In genomic region chr13:64152241-64152669, GRCm38 (mm10) we compare ENCODE assay signal across 8 mouse cellular contexts. TPM values are rescaled to one million over a fixed set of nuclear protein-coding genes. Genes with fewer than 3 reads are reported as not detected.
DNase-seq lines count a peak whose midpoint lies in the region; ATAC-seq and TF ChIP-seq lines count a peak whose summit lies in the region.

No protein-coding gene starts in this region.

- peak overlapping the region; percentile 99 for H3K4me2 ChIP-seq in heart, embryonic 15.5 days
- peak overlapping the region; percentile 95 for H3K4me2 ChIP-seq in liver, postnatal 0 days (ENCODE audit: low read depth, low read length)
- H3K4me2 ChIP-seq in neural tube, embryonic 13.5 days = peak overlapping the region; percentile 93

- peaks cover 7% of the 10 kb centered on the region; the same call in 1 of the 2 replicates for H3K36me3 ChIP-seq in forebrain, embryonic 10.5 days (replicated peaks)
- no peaks in the 10 kb centered on the region for H3K36me3 ChIP-seq in heart, embryonic 15.5 days
- H3K36me3 ChIP-seq in liver, postnatal 0 days (replicated peaks; ENCODE audit: insufficient read depth, low read length) = no peaks in the 10 kb centered on the region
- H3K36me3 ChIP-seq in neural tube, embryonic 13.5 days = no peaks in the 10 kb centered on the region
- H3K36me3 ChIP-seq in testis, adult 2 months (ENCODE audit: control insufficient read depth, insufficient read depth, low read length) = no peaks in the 10 kb centered on the region

- no peaks in the 10 kb centered on the region for H3K9me3 ChIP-seq in forebrain, embryonic 10.5 days
- no peaks in the 10 kb centered on the region for H3K9me3 ChIP-seq in heart, embryonic 15.5 days (replicated peaks)
- no peaks in the 10 kb centered on the region for H3K9me3 ChIP-seq in liver, postnatal 0 days (ENCODE audit: low read length)
- H3K9me3 ChIP-seq in neural tube, embryonic 13.5 days = no peaks in the 10 kb centered on the region

- peaks cover 6% of the 10 kb centered on the region for H3K27me3 ChIP-seq in forebrain, embryonic 10.5 days (ENCODE audit: poor library complexity, severe bottlenecking)
- no peaks in the 10 kb centered on the region for H3K27me3 ChIP-seq in heart, embryonic 15.5 days
- H3K27me3 ChIP-seq in liver, postnatal 0 days (ENCODE audit: insufficient read depth, low read length) = no peaks in the 10 kb centered on the region
- H3K27me3 ChIP-seq in neural tube, embryonic 13.5 days = no peaks in the 10 kb centered on the region
- no peaks in the 10 kb centered on the region for H3K27me3 ChIP-seq in testis, adult 2 months (ENCODE audit: control insufficient read depth, insufficient read depth, low read length)

- H3K9ac ChIP-seq in heart, embryonic 15.5 days = peak overlapping the region; percentile 91
- peak overlapping the region; percentile 86 for H3K9ac ChIP-seq in liver, postnatal 0 days (replicated peaks)
- H3K9ac ChIP-seq in neural tube, embryonic 13.5 days = peak overlapping the region; percentile 79

- peak overlapping the region; percentile 94 for H3K4me3 ChIP-seq in brown adipose tissue, adult 24 weeks (ENCODE audit: insufficient read depth, low read depth, low read length)
- H3K4me3 ChIP-seq in forebrain, embryonic 10.5 days = peak overlapping the region; percentile 97
- peak overlapping the region; percentile 98 for H3K4me3 ChIP-seq in heart, embryonic 15.5 days
- H3K4me3 ChIP-seq in liver, postnatal 0 days (ENCODE audit: low read depth, low read length) = peak overlapping the region; percentile 85
- H3K4me3 ChIP-seq in neural tube, embryonic 13.5 days = peak overlapping the region; percentile 81
- H3K4me3 ChIP-seq in testis, adult 2 months (ENCODE audit: control insufficient read depth, low read depth, low read length) = peak overlapping the region; percentile 99

- TF ChIP-seq POLR2A in testis, adult 2 months (IDR thresholded peaks at IDR 0.05; ENCODE audit: control insufficient read depth, low read depth, low read length) = no peak; the same call in 1 of the 2 replicates

- DNase-seq in CD4-positive, CD25-positive, alpha-beta regulatory T cell, adult 2 months (ENCODE audit: low read depth, low spot score) = peak; percentile 80
- peak; percentile 86 for DNase-seq in forebrain, embryonic 10.5 days (ENCODE audit: extremely low spot score, low spot score)
- DNase-seq in kidney, postnatal 25 days = peak; percentile 91 to 95
- peak; percentile 93 for DNase-seq in liver, postnatal 0 days

- no peak for TF ChIP-seq CTCF in liver, postnatal 0 days (IDR thresholded peaks at IDR 0.05; ENCODE audit: low read depth)
- no peak for TF ChIP-seq CTCF in testis, adult 2 months (IDR thresholded peaks at IDR 0.05; ENCODE audit: control insufficient read depth, insufficient read depth, insufficient replicate concordance, low read depth, low read length)

- WGBS in forebrain, embryonic 10.5 days = under 1% methylated on average over 42 of the region's 42 CpGs
- under 1% methylated on average over 41 of the region's 42 CpGs for WGBS in heart, embryonic 15.5 days
- under 1% methylated on average over 42 of the region's 42 CpGs for WGBS in liver, postnatal 0 days (ENCODE audit: insufficient replicate concordance)
- WGBS in neural tube, embryonic 13.5 days = under 1% methylated on average over 41 of the region's 42 CpGs

- peak overlapping the region; percentile 46; the same call in 1 of the 2 replicates for H3K27ac ChIP-seq in brown adipose tissue, adult 24 weeks (replicated peaks; ENCODE audit: low read depth, low read length)
- H3K27ac ChIP-seq in forebrain, embryonic 10.5 days = peak overlapping the region; percentile 98
- peak overlapping the region; percentile 95 for H3K27ac ChIP-seq in heart, embryonic 15.5 days
- H3K27ac ChIP-seq in liver, postnatal 0 days (ENCODE audit: low read depth) = peak overlapping the region; percentile 93
- peak overlapping the region; percentile 73 for H3K27ac ChIP-seq in neural tube, embryonic 13.5 days (replicated peaks)
- H3K27ac ChIP-seq in testis, adult 2 months (ENCODE audit: control insufficient read depth, insufficient read depth, low read depth, low read length) = peak overlapping the region; percentile 96

- ATAC-seq in heart, embryonic 15.5 days (replicated peaks; ENCODE audit: insufficient number of reproducible peaks, insufficient read depth, low FRiP score, low read depth) = peak; percentile 7
- ATAC-seq in liver, postnatal 0 days = peak; percentile 22
- ATAC-seq in neural tube, embryonic 13.5 days (ENCODE audit: low read depth) = peak; percentile 41

- no peak for TF ChIP-seq EP300 in liver, postnatal 0 days (IDR thresholded peaks at IDR 0.05; ENCODE audit: low read depth)

- no peaks in the 10 kb centered on the region for H3K4me1 ChIP-seq in brown adipose tissue, adult 24 weeks (ENCODE audit: control insufficient read depth, insufficient read depth, insufficient read length, low read length)
- peaks cover 55% of the 10 kb centered on the region for H3K4me1 ChIP-seq in forebrain, embryonic 10.5 days
- peaks cover 33% of the 10 kb centered on the region for H3K4me1 ChIP-seq in heart, embryonic 15.5 days (replicated peaks)
- peaks cover 20% of the 10 kb centered on the region for H3K4me1 ChIP-seq in liver, postnatal 0 days (ENCODE audit: insufficient read depth)
- H3K4me1 ChIP-seq in neural tube, embryonic 13.5 days (replicated peaks) = peaks cover 13% of the 10 kb centered on the region
- peaks cover 4% of the 10 kb centered on the region for H3K4me1 ChIP-seq in testis, adult 2 months (ENCODE audit: control insufficient read depth, insufficient read depth, low read length)

RNA-seq across cellular contexts. Expression of gene Zfp367, which starts 0.7 kb away (rescaled TPM):
- 5.9 and 14.9 TPM in 2 replicates for polyA plus RNA-seq in brown adipose tissue, adult 24 weeks (2012; ENCODE audit: insufficient read depth, insufficient read length, missing spikeins)
- 17.6 and 18.8 TPM in 2 replicates for polyA plus RNA-seq in forebrain, embryonic 10.5 days (2016; fragmentation: Nextera tagmentation; extraction: Ambion mirVana)
- polyA plus RNA-seq in heart, embryonic 15.5 days (2015; fragmentation: Nextera tagmentation; extraction: Ambion mirVana) = 25.2 and 25.6 TPM in 2 replicates
- 9.8 and 11.7 TPM in 2 replicates for polyA plus RNA-seq in liver, postnatal 0 days (2015; fragmentation: Nextera tagmentation; extraction: Ambion mirVana)
- 4.6 and 6.0 TPM in 2 replicates for polyA plus RNA-seq in neural tube, embryonic 13.5 days (2015; fragmentation: Nextera tagmentation; extraction: Ambion mirVana)
- 27.3 and 29.3 TPM in 2 replicates for polyA plus RNA-seq in testis, adult 2 months (2012; rRNA removed)

RNA-seq across cellular contexts. Expression of gene Habp4, which starts 9.4 kb away (rescaled TPM):
- 16.4 and 21.0 TPM in 2 replicates for polyA plus RNA-seq in brown adipose tissue, adult 24 weeks (2012; ENCODE audit: insufficient read depth, insufficient read length, missing spikeins)
- polyA plus RNA-seq in forebrain, embryonic 10.5 days (2016; fragmentation: Nextera tagmentation; extraction: Ambion mirVana) = 13.7 and 16.3 TPM in 2 replicates
- polyA plus RNA-seq in heart, embryonic 15.5 days (2015; fragmentation: Nextera tagmentation; extraction: Ambion mirVana) = 49.1 and 55.9 TPM in 2 replicates
- 9.0 and 11.9 TPM in 2 replicates for polyA plus RNA-seq in liver, postnatal 0 days (2015; fragmentation: Nextera tagmentation; extraction: Ambion mirVana)
- 35.0 and 37.3 TPM in 2 replicates for polyA plus RNA-seq in neural tube, embryonic 13.5 days (2015; fragmentation: Nextera tagmentation; extraction: Ambion mirVana)
- polyA plus RNA-seq in testis, adult 2 months (2012; rRNA removed) = 186 and 204 TPM in 2 replicates

RNA-seq across cellular contexts. Expression of gene Slc35d2, which starts 23.1 kb away (rescaled TPM):
- polyA plus RNA-seq in brown adipose tissue, adult 24 weeks (2012; ENCODE audit: insufficient read depth, insufficient read length, missing spikeins) = 2.4 and 7.6 TPM in 2 replicates
- 1.5 and 2.8 TPM in 2 replicates for polyA plus RNA-seq in forebrain, embryonic 10.5 days (2016; fragmentation: Nextera tagmentation; extraction: Ambion mirVana)
- 4.3 and 5.0 TPM in 2 replicates for polyA plus RNA-seq in heart, embryonic 15.5 days (2015; fragmentation: Nextera tagmentation; extraction: Ambion mirVana)
- polyA plus RNA-seq in liver, postnatal 0 days (2015; fragmentation: Nextera tagmentation; extraction: Ambion mirVana) = 11.8 TPM in 2 replicates
- polyA plus RNA-seq in neural tube, embryonic 13.5 days (2015; fragmentation: Nextera tagmentation; extraction: Ambion mirVana) = 2.5 and 2.6 TPM in 2 replicates
- polyA plus RNA-seq in testis, adult 2 months (2012; rRNA removed) = 0.79 and 1.1 TPM in 2 replicates

Comparison
In these comparisons a context has a peak if more than half of its experiments do, and no peak if none do; other contexts are left out.
1. Peak in every context shown above with its lines: DNase-seq, ATAC-seq, H3K4me3 ChIP-seq and H3K27ac ChIP-seq.
2. H3K27ac ChIP-seq: peak in every context shown above with its lines; median percentile 98 in forebrain, embryonic 10.5 days; 96 in testis, adult 2 months; 95 in heart, embryonic 15.5 days; 93 in liver, postnatal 0 days; 73 in neural tube, embryonic 13.5 days; 46 in brown adipose tissue, adult 24 weeks.